Mouse (Mus musculus) forebrain, postnatal 0 days (tissue): ENCODE results near the gene Cbx5. TPM values are rescaled to one million over a fixed set of nuclear protein-coding genes. Genes with fewer than 3 reads are reported as not detected.

Source experiments
- ATAC-seq: fragments of 200-750 bp; cut with Nextera tagmentation; 2 replicates; pipeline ENCODE4 v1.8.0; 2017; ENCODE audit warnings: mild to moderate bottlenecking, moderate library complexity
- DNase-seq: peaks from one replicate; pipeline ENCODE4 v3.0.0-alpha.2; 2015
- H3K27ac ChIP-seq: fragments of 300-500 bp; sonication (generic); 2 replicates; pipeline ENCODE4 v1.5.1; 2014; ENCODE audit warnings: low read depth, mild to moderate bottlenecking, antibody characterized with exemption, low read length, moderate library complexity, mixed read lengths
- H3K27me3 ChIP-seq: fragments of 300-500 bp; sonication (generic); 2 replicates; pipeline ENCODE4 v1.6.1; 2014; ENCODE audit warnings: mild to moderate bottlenecking, low read length, mixed read lengths; ENCODE audit not compliant: insufficient read depth
- H3K36me3 ChIP-seq: fragments of 300-500 bp; sonication (generic); 2 replicates; pipeline ENCODE4 v1.6.1; 2014; ENCODE audit warnings: mild to moderate bottlenecking, moderate library complexity; ENCODE audit not compliant: insufficient read depth
- H3K4me1 ChIP-seq: fragments of 300-500 bp; sonication (generic); 2 replicates; pipeline ENCODE4 v1.6.1; 2014; ENCODE audit warnings: antibody characterized with exemption; ENCODE audit not compliant: insufficient read depth
- H3K4me2 ChIP-seq: fragments of 300-500 bp; sonication (generic); 2 replicates; pipeline ENCODE4 v1.6.1; 2014; ENCODE audit warnings: low read depth, mild to moderate bottlenecking, moderate library complexity
- H3K4me3 ChIP-seq: fragments of 300-500 bp; sonication (generic); 2 replicates; pipeline ENCODE4 v1.5.1; 2014; ENCODE audit warnings: low read depth, low read length, mixed read lengths
- H3K9ac ChIP-seq: fragments of 300-500 bp; sonication (generic); 2 replicates; pipeline ENCODE4 v1.6.1; 2014; ENCODE audit warnings: mild to moderate bottlenecking
- H3K9me3 ChIP-seq: fragments of 300-500 bp; sonication (generic); 2 replicates; pipeline ENCODE4 v1.6.1; 2016; ENCODE audit warnings: low read length
- CTCF ChIP-seq: sonication (generic); IDR thresholded peaks from 2 replicates; pipeline ENCODE4 v1.5.1; 2016; ENCODE audit warnings: antibody characterized with exemption, control low read depth, low read depth
- WGBS: fragments of 180-500 bp; shearing (Covaris S2); extraction: QIAGEN DNeasy Blood & Tissue Kit; methylation state at CpG from one replicate; pipeline ENCODE4 v1.1.7; 2014; 5-methylcytosine and 5-hydroxymethylcytosine counted together
- polyA plus RNA-seq: library from polyadenylated mRNA; unstranded; fragments of >200 nt; fragmentation: Nextera tagmentation; extraction: Ambion mirVana; gene quantifications from 2 replicates; pipeline ENCODE4 v1.2.1, GENCODE M21; 2015
- total RNA-seq: library from RNA; depleted of rRNA; stranded (reverse); fragments of >200 nt; gene quantifications from 2 replicates; pipeline ENCODE4 v1.2.3, GENCODE M21; 2014

The Cbx5 gene
- total and polyA plus RNA-seq, 2 experiments from 2014 or later, result 90.4 to 181 TPM

GRCm38 (mm10) chr15:103257790-103258728 is 18.4 kb upstream of the Cbx5 start, which contains the start of gene Nfe2:
Gene Nfe2 (minus strand): TSS chr15:103258403.
- 21% methylated on average over 15 of the region's 15 CpGs for WGBS
- no peak for TF ChIP-seq CTCF
- ATAC-seq, result no peak
- H3K9me3 ChIP-seq, result no peaks in the 10 kb centered on the region
- peaks cover 5% of the 10 kb centered on the region; the same call in 1 of the 2 replicates for H3K4me1 ChIP-seq
- no peak for DNase-seq
- no peak within 1 kb of the TSS for H3K27ac ChIP-seq
- H3K27me3 ChIP-seq, result peaks cover 15% of the 10 kb centered on the region; the same call in 1 of the 2 replicates
- no peaks in the 10 kb centered on the region for H3K36me3 ChIP-seq
- H3K4me2 ChIP-seq, result no peak within 1 kb of the TSS
- H3K4me3 ChIP-seq, result no peak within 1 kb of the TSS
- no peak within 1 kb of the TSS for H3K9ac ChIP-seq

GRCm38 (mm10) chr15:103256210-103256986 is 16.8 kb upstream of the Cbx5 start:
- Histone ChIP-seq H3K4me3 (no peak overlapping the region), H3K4me2 (no peak overlapping the region), H3K27ac (no peak overlapping the region), H3K9me3 (no peaks in the 10 kb centered on the region), H3K4me1 (peaks cover 5% of the 10 kb centered on the region; the same call in 1 of the 2 replicates), H3K36me3 (no peaks in the 10 kb centered on the region), H3K9ac (no peak overlapping the region), H3K27me3 (peaks cover 15% of the 10 kb centered on the region; the same call in 1 of the 2 replicates)
- WGBS, result 93% methylated on average over 6 of the region's 6 CpGs
- ATAC-seq (no peak), DNase-seq (no peak)
- no peak for TF ChIP-seq CTCF

- WGBS, result 2% methylated on average over 25 of the region's 25 CpGs
- no peak overlapping the region for H3K27ac ChIP-seq
- H3K9me3 ChIP-seq, result no peaks in the 10 kb centered on the region
- peak overlapping the region; percentile 53 for H3K4me2 ChIP-seq
- DNase-seq, result no peak
- H3K4me3 ChIP-seq, result peak overlapping the region; percentile 22
- 0 out of 2 replicates have a peak, but pooled peaks have one; percentile 20 for ATAC-seq
- peak overlapping the region; percentile 33; the same call in 1 of the 2 replicates for H3K9ac ChIP-seq
- no peaks in the 10 kb centered on the region for H3K36me3 ChIP-seq
- peaks cover 5% of the 10 kb centered on the region; the same call in 1 of the 2 replicates for H3K4me1 ChIP-seq
- peak; percentile 23; the same call in 1 of the 2 replicates for TF ChIP-seq CTCF
- H3K27me3 ChIP-seq, result peaks cover 15% of the 10 kb centered on the region; the same call in 1 of the 2 replicates
Measured at GRCm38 (mm10) chr15:103255169-103255568, 15.6 kb upstream of the Cbx5 start.

DNA sequence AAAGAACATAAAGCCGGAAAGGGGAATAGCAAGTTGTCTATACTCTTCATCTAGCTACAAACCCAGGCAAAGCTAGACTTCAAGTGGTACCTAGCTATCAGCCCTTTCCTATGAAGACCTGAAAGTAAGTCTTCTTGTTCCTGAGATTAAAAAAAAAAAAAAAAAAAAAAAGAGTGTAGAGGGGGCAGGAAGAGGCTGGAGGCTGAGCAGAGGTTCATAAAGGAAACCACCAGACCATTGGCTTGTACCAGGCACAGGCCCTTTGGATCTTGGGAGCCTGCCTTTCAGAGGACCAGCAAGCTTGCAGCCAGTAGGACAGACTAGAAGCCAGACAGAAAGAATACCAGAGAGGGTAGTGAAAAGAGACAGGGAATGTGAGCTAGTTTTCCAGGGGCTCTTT is 13.7 kb upstream of the Cbx5 start:
- Histone ChIP-seq H3K9ac (no peak overlapping the region), H3K36me3 (peaks cover 11% of the 10 kb centered on the region), H3K9me3 (no peaks in the 10 kb centered on the region), H3K27me3 (peaks cover 14% of the 10 kb centered on the region; the same call in 1 of the 2 replicates), H3K27ac (no peak overlapping the region), H3K4me3 (no peak overlapping the region), H3K4me1 (peaks cover 5% of the 10 kb centered on the region; the same call in 1 of the 2 replicates), H3K4me2 (no peak overlapping the region)
- DNase-seq (no peak), ATAC-seq (no peak)
- TF ChIP-seq CTCF, result no peak
- WGBS, result 97% methylated on average over 1 of the region's 1 CpGs

DNA sequence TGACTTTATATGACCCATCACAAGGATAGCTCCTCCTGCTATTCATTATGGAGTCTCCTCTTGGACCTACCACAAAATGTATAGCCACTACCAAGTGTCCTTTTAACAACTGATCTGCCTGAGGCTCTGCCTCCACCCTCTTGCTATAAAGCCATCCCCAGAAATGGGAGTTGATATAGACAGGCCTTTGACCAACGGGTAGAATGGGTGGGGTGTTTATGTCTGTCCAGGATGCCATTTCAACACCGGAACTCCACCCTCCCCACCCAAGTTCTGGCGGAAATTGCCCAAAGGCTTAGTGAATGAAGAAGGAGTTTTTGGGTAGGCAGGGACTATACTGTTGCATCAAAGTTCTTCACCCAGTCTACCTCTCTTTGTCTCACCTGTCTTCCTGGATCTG is 13.0 kb upstream of the Cbx5 start:
- no peak for TF ChIP-seq CTCF
- Histone ChIP-seq H3K27me3 (peaks cover 12% of the 10 kb centered on the region; the same call in 1 of the 2 replicates), H3K27ac (no peak overlapping the region), H3K4me3 (no peak overlapping the region), H3K4me2 (no peak overlapping the region), H3K4me1 (peaks cover 5% of the 10 kb centered on the region; the same call in 1 of the 2 replicates), H3K36me3 (peaks cover 18% of the 10 kb centered on the region), H3K9me3 (no peaks in the 10 kb centered on the region), H3K9ac (no peak overlapping the region)
- ATAC-seq (no peak), DNase-seq (no peak)
- WGBS, result 86% methylated on average over 3 of the region's 3 CpGs

GRCm38 (mm10) chr15:103251595-103251994 is 12.0 kb upstream of the Cbx5 start:
- 71% methylated on average over 1 of the region's 1 CpGs for WGBS
- H3K4me1 ChIP-seq, result peaks cover 5% of the 10 kb centered on the region; the same call in 1 of the 2 replicates
- H3K9ac ChIP-seq, result no peak overlapping the region
- H3K4me3 ChIP-seq, result no peak overlapping the region
- no peaks in the 10 kb centered on the region for H3K9me3 ChIP-seq
- ATAC-seq (no peak), DNase-seq (no peak)
- peaks cover 12% of the 10 kb centered on the region; the same call in 1 of the 2 replicates for H3K27me3 ChIP-seq
- no peak overlapping the region for H3K4me2 ChIP-seq
- no peak overlapping the region for H3K27ac ChIP-seq
- peaks cover 28% of the 10 kb centered on the region for H3K36me3 ChIP-seq
- no peak for TF ChIP-seq CTCF
